Mouse (Mus musculus) frontal cortex, postnatal 10 days (tissue): ENCODE results near the gene Atxn3.
"Not testable (repeated sequence)": the region's sequence is repeated elsewhere in the genome, so short reads cannot be mapped to it uniquely, and the experiment has no call there.

ENCODE experiments used
- DNase-seq, 2 experiments: peaks; one replicate each; pipeline ENCODE4 v3.0.0; 2022; ENCODE audit warnings: low spot score in 2 of 2, mixed read lengths in 1 of 2

Atxn3 gene

GRCm38 (mm10) chr12:101958556-101958955 is 510 bp upstream of the Atxn3 start:
- DNase-seq: no peak

GRCm38 (mm10) chr12:101957079-101957941 is 736 bp downstream of the Atxn3 start:
- no peak for DNase-seq

GRCm38 (mm10) chr12:101955821-101956220 is 2.2 kb downstream of the Atxn3 start:
- not testable (repeated sequence) for DNase-seq

- no peak for DNase-seq
Observed at GRCm38 (mm10) chr12:101948801-101949200, 9.2 kb downstream of the Atxn3 start.

- no peak for DNase-seq
Observed at GRCm38 (mm10) chr12:101947986-101948385, 10.1 kb downstream of the Atxn3 start.

GRCm38 (mm10) chr12:101937572-101937971 is 20.5 kb downstream of the Atxn3 start:
- DNase-seq: no peak

GRCm38 (mm10) chr12:101935223-101935622 is 22.8 kb downstream of the Atxn3 start:
- DNase-seq: no peak

- no peak for DNase-seq
Observed at GRCm38 (mm10) chr12:101928423-101928822, 29.6 kb downstream of the Atxn3 start.

- DNase-seq: no peak
Observed at GRCm38 (mm10) chr12:101922313-101922712, 35.7 kb downstream of the Atxn3 start.

GRCm38 (mm10) chr12:101919847-101920246 is 38.2 kb downstream of the Atxn3 start:
- DNase-seq: no peak

- no peak for DNase-seq
Observed at GRCm38 (mm10) chr12:101917165-101917564, 40.9 kb downstream of the Atxn3 start.

GRCm38 (mm10) chr12:101912626-101913490 is 45.2 kb downstream of the Atxn3 start, which contains the start of gene Trip11:
Trip11 (minus strand) TSS chr12:101913267.
- DNase-seq: peak; percentile 78 to 88

GRCm38 (mm10) chr12:101911346-101911745 is 46.7 kb downstream of the Atxn3 start:
- DNase-seq: no peak

- DNase-seq: no peak
Observed at GRCm38 (mm10) chr12:101910360-101910759, 47.7 kb downstream of the Atxn3 start.

GRCm38 (mm10) chr12:101905817-101906216 is 52.2 kb downstream of the Atxn3 start:
- DNase-seq: no peak

GRCm38 (mm10) chr12:101904906-101905305 is 53.1 kb downstream of the Atxn3 start:
- DNase-seq: no peak

- DNase-seq: no peak
Observed at GRCm38 (mm10) chr12:101904170-101904569, 53.9 kb downstream of the Atxn3 start.

- DNase-seq: no peak
Observed at GRCm38 (mm10) chr12:101899671-101900245, 58.3 kb downstream of the Atxn3 start.

- DNase-seq: no peak
Observed at GRCm38 (mm10) chr12:101898966-101899365, 59.1 kb downstream of the Atxn3 start.

- no peak for DNase-seq
Observed at GRCm38 (mm10) chr12:101897113-101897512, 60.9 kb downstream of the Atxn3 start.

GRCm38 (mm10) chr12:101893296-101893695 is 64.8 kb downstream of the Atxn3 start:
- no peak for DNase-seq

GRCm38 (mm10) chr12:101892832-101893231 is 65.2 kb downstream of the Atxn3 start:
- DNase-seq: no peak
